Mouse (Mus musculus) myocyte (in vitro differentiated cells): ENCODE measurements around the gene Tshr.

ENCODE experiments used
- E2F4 ChIP-seq: IDR thresholded peaks from one replicate; pipeline ENCODE4 v1.6.1; 2011; ENCODE audit warnings: mild to moderate bottlenecking, control low read depth, moderate library complexity; ENCODE audit not compliant: insufficient read depth
- MAX ChIP-seq: IDR thresholded peaks from one replicate; pipeline ENCODE4 v1.6.1; 2011; ENCODE audit warnings: low read depth, mild to moderate bottlenecking, control low read depth
- MYOD1 ChIP-seq, 3 experiments: IDR thresholded peaks; one replicate each; pipeline ENCODE4 v1.6.1; 2011; ENCODE audit warnings: control low read depth in 2 of 3, low read depth in 2 of 3, mild to moderate bottlenecking in 2 of 3, moderate library complexity in 1 of 3; ENCODE audit not compliant: insufficient read length in 2 of 3, control insufficient read depth in 1 of 3
- POLR2A ChIP-seq: IDR thresholded peaks from one replicate; pipeline ENCODE4 v1.6.1; 2011; ENCODE audit warnings: low read depth, mild to moderate bottlenecking, control low read depth, moderate library complexity; ENCODE audit not compliant: insufficient read length
- REST ChIP-seq: IDR thresholded peaks from one replicate; pipeline ENCODE4 v1.6.1; 2011; ENCODE audit warnings: mild to moderate bottlenecking, control low read depth, moderate library complexity; ENCODE audit not compliant: insufficient read depth, insufficient read length
- TCF12 ChIP-seq: IDR thresholded peaks from one replicate; pipeline ENCODE4 v1.6.1; 2011; ENCODE audit warnings: mild to moderate bottlenecking, control low read depth; ENCODE audit not compliant: poor library complexity, insufficient read depth, severe bottlenecking

DNA sequence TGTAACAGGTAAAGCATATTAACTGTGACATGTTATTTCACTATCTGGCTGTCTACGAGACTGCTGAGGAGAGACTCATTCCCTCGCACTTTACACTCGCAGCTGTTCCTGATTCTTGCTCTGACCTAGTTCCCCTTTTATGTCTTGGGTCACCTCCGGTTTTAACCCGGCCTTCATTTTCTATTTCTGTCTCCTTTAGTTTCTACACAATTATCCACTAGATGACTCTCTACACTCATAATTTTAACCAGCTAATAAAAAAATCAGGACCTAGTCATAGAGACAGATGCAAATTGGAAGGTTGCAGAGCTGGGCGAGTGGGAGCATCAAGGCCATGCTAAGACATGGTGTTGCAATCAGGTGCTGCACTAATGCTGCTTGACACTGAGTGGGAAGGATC is 150.2 kb downstream of the Tshr start:
- TF ChIP-seq MYOD1 (IDR thresholded peaks at IDR 0.05; ENCODE audit: control insufficient read depth in 1 of 3, insufficient read length in 2 of 3, low read depth in 2 of 3) (no peak), MAX (no peak), E2F4 (no peak), POLR2A (no peak), TCF12 (no peak), REST (no peak)
